Mouse (Mus musculus) spleen, postnatal 36 days (tissue): Measurements from ENCODE around the gene Znrf4.
"Not testable (repeated sequence)": the region's sequence is repeated elsewhere in the genome, so short reads cannot be mapped to it uniquely, and the experiment has no call there.

Experiments
- DNase-seq, 2 experiments: peaks; one replicate each; pipeline ENCODE4 v3.0.0; 2022; ENCODE audit warnings: low spot score in 2 of 2, mixed read lengths in 1 of 2

Znrf4 gene

GRCm38 (mm10) chr17:56536192-56536591 is 24.0 kb upstream of the Znrf4 start:
- no peak for DNase-seq

- no peak for DNase-seq
Measured at GRCm38 (mm10) chr17:56524943-56525342, 12.7 kb upstream of the Znrf4 start.

- no peak for DNase-seq
Measured at GRCm38 (mm10) chr17:56522744-56523143, 10.5 kb upstream of the Znrf4 start.

GRCm38 (mm10) chr17:56515690-56516410 is 3.6 kb upstream of the Znrf4 start:
- no peak for DNase-seq

- no peak for DNase-seq
Measured at GRCm38 (mm10) chr17:56514916-56515315, 2.7 kb upstream of the Znrf4 start.

GRCm38 (mm10) chr17:56514330-56514729 is 2.1 kb upstream of the Znrf4 start:
- no peak for DNase-seq

GRCm38 (mm10) chr17:56511707-56512090 is 532 bp downstream of the Znrf4 start:
- no peak for DNase-seq

- no peak for DNase-seq
Measured at GRCm38 (mm10) chr17:56510970-56511706, 1.1 kb downstream of the Znrf4 start.

- DNase-seq: no peak
Measured at GRCm38 (mm10) chr17:56510473-56510969, 1.7 kb downstream of the Znrf4 start.

GRCm38 (mm10) chr17:56509707-56510472 is 2.3 kb downstream of the Znrf4 start:
- no peak for DNase-seq

GRCm38 (mm10) chr17:56509021-56509640 is 3.1 kb downstream of the Znrf4 start:
- DNase-seq: no peak

- DNase-seq: peak; percentile 89 to 90
Measured at GRCm38 (mm10) chr17:56507161-56508068, 4.8 kb downstream of the Znrf4 start.

- no peak for DNase-seq
Measured at GRCm38 (mm10) chr17:56506417-56507065, 5.7 kb downstream of the Znrf4 start.

- no peak for DNase-seq
Measured at GRCm38 (mm10) chr17:56505401-56505800, 6.8 kb downstream of the Znrf4 start.

- no peak for DNase-seq
Measured at GRCm38 (mm10) chr17:56502526-56502925, 9.7 kb downstream of the Znrf4 start.

- not testable (repeated sequence) for DNase-seq
Measured at GRCm38 (mm10) chr17:56501635-56502400, 10.4 kb downstream of the Znrf4 start.

GRCm38 (mm10) chr17:56499229-56499628 is 13.0 kb downstream of the Znrf4 start:
- no peak for DNase-seq

- DNase-seq: no peak
Measured at GRCm38 (mm10) chr17:56494480-56494879, 17.8 kb downstream of the Znrf4 start.

- no peak for DNase-seq
Measured at GRCm38 (mm10) chr17:56493841-56494240, 18.4 kb downstream of the Znrf4 start.
